Comparison of ENCODE assay signal across 14 mouse cellular contexts in genomic region chr5:28807950-28808349, GRCm38 (mm10).
DNase-seq lines count a peak whose midpoint lies in the region; ATAC-seq and TF ChIP-seq lines count a peak whose summit lies in the region.
"Had no signal": no experiment of that assay in that cellular context is flagged by ENCODE, and none has a peak within 500 bp of the region (broad histone marks: within the 10 kb centered on the region; RNA-seq: fewer than 3 reads in every experiment).

No protein-coding gene starts in this region.

- ATAC-seq in lung, embryonic 14.5 days (ENCODE audit: insufficient read depth), result peak; percentile 60; the same call in 1 of the 2 replicates
- no peak for ATAC-seq in hindbrain, embryonic 16.5 days
- ATAC-seq in monocyte, adult 5-6 weeks (replicated peaks; ENCODE audit: insufficient number of reproducible peaks, low FRiP score, low TSS enrichment, poor library complexity, severe bottlenecking), result no peak

- DNase-seq in gastrocnemius, postnatal 14 days, result peak; percentile 28
- DNase-seq in gastrocnemius, postnatal 25 days, result no peak
- DNase-seq in lung, embryonic 14.5 days, result peak; percentile 66
- DNase-seq in lung, postnatal 25 days (ENCODE audit: low spot score), result no peak
- DNase-seq in adrenal gland, adult (ENCODE audit: inconsistent age in 2 of 2, low spot score in 1 of 2), result peak; percentile 45 to 64
- peak; percentile 68 to 80 for DNase-seq in adrenal gland, postnatal 36 days
- DNase-seq: cerebellum, postnatal 36 days; thymus, postnatal 25 days had no signal

- WGBS in lung, embryonic 14.5 days, result 45% methylated on average over 5 of the region's 5 CpGs
- 61% methylated on average over 5 of the region's 5 CpGs for WGBS in hindbrain, embryonic 16.5 days

- intact Hi-C loops in gastrocnemius, postnatal 14 days (cut with DNase I; ENCODE audit: low total_unique reads), result no loop called here

- no peaks in the 10 kb centered on the region for H3K36me3 ChIP-seq in lung, embryonic 14.5 days (ENCODE audit: insufficient read depth)
- H3K36me3 ChIP-seq in hindbrain, embryonic 16.5 days (ENCODE audit: control insufficient read depth, insufficient read depth, low read length), result no peaks in the 10 kb centered on the region
- H3K36me3 ChIP-seq: embryonic facial prominence, embryonic 15.5 days; heart, embryonic 10.5 days; hindbrain, embryonic 12.5 days; lung, embryonic 15.5 days had no signal

- no peak overlapping the region for H3K4me3 ChIP-seq in lung, embryonic 14.5 days (ENCODE audit: low read depth, low read length)
- H3K4me3 ChIP-seq in hindbrain, embryonic 16.5 days (ENCODE audit: low read length), result no peak overlapping the region
- H3K4me3 ChIP-seq: embryonic facial prominence, embryonic 15.5 days; heart, embryonic 10.5 days; hindbrain, embryonic 12.5 days; lung, embryonic 15.5 days had no signal

- H3K4me2 ChIP-seq in lung, embryonic 14.5 days, result no peak overlapping the region
- H3K4me2 ChIP-seq in hindbrain, embryonic 16.5 days (ENCODE audit: low read length), result no peak overlapping the region
- H3K4me2 ChIP-seq: embryonic facial prominence, embryonic 15.5 days; hindbrain, embryonic 12.5 days; lung, embryonic 15.5 days had no signal

- H3K27ac ChIP-seq in lung, embryonic 14.5 days (ENCODE audit: low read depth), result no peak overlapping the region
- no peak overlapping the region for H3K27ac ChIP-seq in hindbrain, embryonic 16.5 days (ENCODE audit: low read depth, low read length)
- H3K27ac ChIP-seq: embryonic facial prominence, embryonic 15.5 days; heart, embryonic 10.5 days; hindbrain, embryonic 12.5 days; lung, embryonic 15.5 days had no signal

- no peaks in the 10 kb centered on the region for H3K9me3 ChIP-seq in lung, embryonic 14.5 days (ENCODE audit: low read depth, low read length)
- H3K9me3 ChIP-seq in hindbrain, embryonic 16.5 days (ENCODE audit: control insufficient read depth, low read length), result no peaks in the 10 kb centered on the region
- H3K9me3 ChIP-seq: embryonic facial prominence, embryonic 15.5 days; heart, embryonic 10.5 days; hindbrain, embryonic 12.5 days; lung, embryonic 15.5 days had no signal

- H3K4me1 ChIP-seq in lung, embryonic 14.5 days (ENCODE audit: insufficient read depth), result no peaks in the 10 kb centered on the region
- H3K4me1 ChIP-seq in hindbrain, embryonic 16.5 days (ENCODE audit: control insufficient read depth, insufficient read depth, low read depth, low read length), result no peaks in the 10 kb centered on the region; the same call in 1 of the 2 replicates
- H3K4me1 ChIP-seq: embryonic facial prominence, embryonic 15.5 days; heart, embryonic 10.5 days; lung, embryonic 15.5 days had no signal

- H3K9ac ChIP-seq in lung, embryonic 14.5 days, result no peak overlapping the region
- H3K9ac ChIP-seq in hindbrain, embryonic 16.5 days (ENCODE audit: low read depth, low read length), result no peak overlapping the region
- H3K9ac ChIP-seq: embryonic facial prominence, embryonic 15.5 days; hindbrain, embryonic 12.5 days; lung, embryonic 15.5 days had no signal

- TF ChIP-seq CTCF in lung, embryonic 14.5 days (IDR thresholded peaks at IDR 0.05; ENCODE audit: low read depth), result no peak

- no peaks in the 10 kb centered on the region for H3K27me3 ChIP-seq in lung, embryonic 14.5 days (ENCODE audit: insufficient read depth, low read length)
- no peaks in the 10 kb centered on the region for H3K27me3 ChIP-seq in hindbrain, embryonic 16.5 days (replicated peaks; ENCODE audit: control insufficient read depth, insufficient read depth, low read length)
- H3K27me3 ChIP-seq: embryonic facial prominence, embryonic 15.5 days; hindbrain, embryonic 12.5 days; lung, embryonic 15.5 days had no signal

Comparison
In these comparisons a context has a peak if more than half of its experiments do, and no peak if none do; other contexts are left out.
1. DNase-seq: peak in gastrocnemius, postnatal 14 days (single experiment), lung, embryonic 14.5 days (single experiment), adrenal gland, adult (2 of 2) and adrenal gland, postnatal 36 days (2 of 2); none in gastrocnemius, postnatal 25 days (single experiment) and lung, postnatal 25 days (single experiment).